Mouse (Mus musculus): ENCODE measurements around the gene Luzp1. TPM values are rescaled to one million over a fixed set of nuclear protein-coding genes. Genes with fewer than 3 reads are reported as not detected.

Gene Luzp1
- polyA plus RNA-seq, 1 experiment from 2014 or later = 150 TPM

GRCm38 (mm10) chr4:136451564-136451963 is 18.0 kb upstream of the Luzp1 start:
- H3K27me3 ChIP-seq (replicated peaks; ENCODE audit: low read depth, poor library complexity, severe bottlenecking) = no peaks in the 10 kb centered on the region
- 36% methylated on average over 6 of the region's 6 CpGs for WGBS
- H3K9me3 ChIP-seq = no peaks in the 10 kb centered on the region
- DNase-seq (ENCODE audit: low spot score) = no peak
- no peaks in the 10 kb centered on the region for H3K36me3 ChIP-seq (replicated peaks)
- H3K4me3 ChIP-seq = no peak overlapping the region
- peaks cover 7% of the 10 kb centered on the region for H3K4me1 ChIP-seq
- no peak overlapping the region for H3K27ac ChIP-seq (replicated peaks)

- Histone ChIP-seq H3K27me3 (replicated peaks; ENCODE audit: low read depth, poor library complexity, severe bottlenecking) (no peaks in the 10 kb centered on the region), H3K4me1 (peaks cover 7% of the 10 kb centered on the region), H3K27ac (replicated peaks) (no peak overlapping the region), H3K4me3 (no peak overlapping the region), H3K36me3 (replicated peaks) (no peaks in the 10 kb centered on the region), H3K9me3 (no peaks in the 10 kb centered on the region)
- no peak for DNase-seq (ENCODE audit: low spot score)
- 79% methylated on average over 3 of the region's 3 CpGs for WGBS
Observed at GRCm38 (mm10) chr4:136452286-136452685, 17.3 kb upstream of the Luzp1 start.

GRCm38 (mm10) chr4:136452792-136453191 is 16.8 kb upstream of the Luzp1 start:
- Histone ChIP-seq H3K4me1 (peaks cover 7% of the 10 kb centered on the region), H3K27me3 (replicated peaks; ENCODE audit: low read depth, poor library complexity, severe bottlenecking) (no peaks in the 10 kb centered on the region), H3K9me3 (no peaks in the 10 kb centered on the region), H3K36me3 (replicated peaks) (no peaks in the 10 kb centered on the region), H3K4me3 (no peak overlapping the region), H3K27ac (replicated peaks) (no peak overlapping the region)
- DNase-seq (ENCODE audit: low spot score) = no peak
- 71% methylated on average over 5 of the region's 5 CpGs for WGBS

- Histone ChIP-seq H3K36me3 (replicated peaks) (no peaks in the 10 kb centered on the region), H3K9me3 (no peaks in the 10 kb centered on the region), H3K4me1 (peaks cover 7% of the 10 kb centered on the region), H3K27ac (replicated peaks) (no peak overlapping the region), H3K27me3 (replicated peaks; ENCODE audit: low read depth, poor library complexity, severe bottlenecking) (peaks cover 10% of the 10 kb centered on the region), H3K4me3 (peak overlapping the region; percentile 29)
- DNase-seq (ENCODE audit: low spot score) = peak; percentile 85
- WGBS = 11% methylated on average over 10 of the region's 10 CpGs
Observed at GRCm38 (mm10) chr4:136454850-136455260, 14.7 kb upstream of the Luzp1 start.

GRCm38 (mm10) chr4:136456516-136457218 is 12.9 kb upstream of the Luzp1 start:
- H3K4me3 ChIP-seq = no peak overlapping the region
- 91% methylated on average over 6 of the region's 6 CpGs for WGBS
- H3K27me3 ChIP-seq (replicated peaks; ENCODE audit: low read depth, poor library complexity, severe bottlenecking) = peaks cover 24% of the 10 kb centered on the region
- H3K36me3 ChIP-seq (replicated peaks) = no peaks in the 10 kb centered on the region
- no peak overlapping the region for H3K27ac ChIP-seq (replicated peaks)
- no peaks in the 10 kb centered on the region for H3K9me3 ChIP-seq
- no peak for DNase-seq (ENCODE audit: low spot score)
- peaks cover 14% of the 10 kb centered on the region for H3K4me1 ChIP-seq

- peaks cover 29% of the 10 kb centered on the region for H3K4me1 ChIP-seq
- DNase-seq (ENCODE audit: low spot score) = no peak
- H3K36me3 ChIP-seq (replicated peaks) = no peaks in the 10 kb centered on the region
- H3K4me3 ChIP-seq = no peak overlapping the region
- peaks cover 40% of the 10 kb centered on the region for H3K27me3 ChIP-seq (replicated peaks; ENCODE audit: low read depth, poor library complexity, severe bottlenecking)
- 84% methylated on average over 7 of the region's 7 CpGs for WGBS
- H3K27ac ChIP-seq (replicated peaks) = no peak overlapping the region
- H3K9me3 ChIP-seq = no peaks in the 10 kb centered on the region
Observed at GRCm38 (mm10) chr4:136458276-136458675, 11.3 kb upstream of the Luzp1 start.

GRCm38 (mm10) chr4:136459210-136459609 is 10.4 kb upstream of the Luzp1 start:
- H3K27me3 ChIP-seq (replicated peaks; ENCODE audit: low read depth, poor library complexity, severe bottlenecking) = peaks cover 49% of the 10 kb centered on the region
- no peak for DNase-seq (ENCODE audit: low spot score)
- no peaks in the 10 kb centered on the region for H3K36me3 ChIP-seq (replicated peaks)
- peaks cover 33% of the 10 kb centered on the region for H3K4me1 ChIP-seq
- no peaks in the 10 kb centered on the region for H3K9me3 ChIP-seq
- no peak overlapping the region for H3K4me3 ChIP-seq
- H3K27ac ChIP-seq (replicated peaks) = no peak overlapping the region
- 86% methylated on average over 12 of the region's 12 CpGs for WGBS

- DNase-seq (ENCODE audit: low spot score) = no peak
- H3K9me3 ChIP-seq = no peaks in the 10 kb centered on the region
- H3K36me3 ChIP-seq (replicated peaks) = no peaks in the 10 kb centered on the region
- peaks cover 69% of the 10 kb centered on the region for H3K27me3 ChIP-seq (replicated peaks; ENCODE audit: low read depth, poor library complexity, severe bottlenecking)
- no peak overlapping the region for H3K27ac ChIP-seq (replicated peaks)
- peaks cover 27% of the 10 kb centered on the region for H3K4me1 ChIP-seq
- H3K4me3 ChIP-seq = no peak overlapping the region
- 26% methylated on average over 4 of the region's 4 CpGs for WGBS
Observed at GRCm38 (mm10) chr4:136461206-136461605, 8.4 kb upstream of the Luzp1 start.

GRCm38 (mm10) chr4:136461761-136462085 is 7.8 kb upstream of the Luzp1 start:
- H3K27ac ChIP-seq (replicated peaks) = peak overlapping the region; percentile 19
- peaks cover 72% of the 10 kb centered on the region for H3K27me3 ChIP-seq (replicated peaks; ENCODE audit: low read depth, poor library complexity, severe bottlenecking)

GRCm38 (mm10) chr4:136462086-136462838 is 7.3 kb upstream of the Luzp1 start, which contains the start of gene 6030445D17Rik:
6030445D17Rik (plus strand) TSS chr4:136462250.
- peak; percentile 77 for DNase-seq (ENCODE audit: low spot score)
- WGBS = under 1% methylated on average over 64 of the region's 64 CpGs
- Histone ChIP-seq H3K27ac (replicated peaks) (peak within 1 kb of the TSS; percentile 84), H3K36me3 (replicated peaks) (no peaks in the 10 kb centered on the region), H3K9me3 (no peaks in the 10 kb centered on the region), H3K4me3 (peak within 1 kb of the TSS; percentile 82), H3K27me3 (replicated peaks; ENCODE audit: low read depth, poor library complexity, severe bottlenecking) (peaks cover 72% of the 10 kb centered on the region), H3K4me1 (peaks cover 30% of the 10 kb centered on the region)

More at GRCm38 (mm10) chr4:136461761-136462085, 7.8 kb upstream of the Luzp1 start:
- Histone ChIP-seq H3K36me3 (replicated peaks) (no peaks in the 10 kb centered on the region), H3K4me1 (peaks cover 30% of the 10 kb centered on the region), H3K9me3 (no peaks in the 10 kb centered on the region), H3K4me3 (peak overlapping the region; percentile 82)
- WGBS = 11% methylated on average over 6 of the region's 6 CpGs
- no peak for DNase-seq (ENCODE audit: low spot score)

- no peaks in the 10 kb centered on the region for H3K36me3 ChIP-seq (replicated peaks)
- 1% methylated on average over 8 of the region's 8 CpGs for WGBS
- H3K4me1 ChIP-seq = peaks cover 30% of the 10 kb centered on the region
- peaks cover 72% of the 10 kb centered on the region for H3K27me3 ChIP-seq (replicated peaks; ENCODE audit: low read depth, poor library complexity, severe bottlenecking)
- peak overlapping the region; percentile 84 for H3K27ac ChIP-seq (replicated peaks)
- no peaks in the 10 kb centered on the region for H3K9me3 ChIP-seq
- peak overlapping the region; percentile 82 for H3K4me3 ChIP-seq
- DNase-seq (ENCODE audit: low spot score) = no peak
Observed at GRCm38 (mm10) chr4:136462839-136463178, 6.8 kb upstream of the Luzp1 start.

GRCm38 (mm10) chr4:136463436-136463835 is 6.1 kb upstream of the Luzp1 start:
- no peak for DNase-seq (ENCODE audit: low spot score)
- Histone ChIP-seq H3K4me1 (peaks cover 30% of the 10 kb centered on the region), H3K27ac (replicated peaks) (no peak overlapping the region), H3K9me3 (no peaks in the 10 kb centered on the region), H3K36me3 (replicated peaks) (no peaks in the 10 kb centered on the region), H3K4me3 (peak overlapping the region; percentile 82), H3K27me3 (replicated peaks; ENCODE audit: low read depth, poor library complexity, severe bottlenecking) (peaks cover 72% of the 10 kb centered on the region)
- 10% methylated on average over 9 of the region's 9 CpGs for WGBS

- H3K4me3 ChIP-seq = no peak overlapping the region
- no peaks in the 10 kb centered on the region for H3K9me3 ChIP-seq
- no peaks in the 10 kb centered on the region for H3K36me3 ChIP-seq (replicated peaks)
- H3K27me3 ChIP-seq (replicated peaks; ENCODE audit: low read depth, poor library complexity, severe bottlenecking) = peaks cover 52% of the 10 kb centered on the region
- H3K27ac ChIP-seq (replicated peaks) = no peak overlapping the region
- DNase-seq (ENCODE audit: low spot score) = no peak
- WGBS = 72% methylated on average over 4 of the region's 4 CpGs
- peaks cover 42% of the 10 kb centered on the region for H3K4me1 ChIP-seq
Observed at GRCm38 (mm10) chr4:136466226-136466625, 3.3 kb upstream of the Luzp1 start.
